Mouse (Mus musculus) skeletal muscle tissue, adult 2 months (tissue): ENCODE results near the gene B4galt2.

ENCODE experiments used
- DNase-seq: peaks from one replicate; pipeline ENCODE4 v3.0.0-alpha.2; 2012; ENCODE audit warnings: low read depth, low spot score

Gene B4galt2

GRCm38 (mm10) chr4:117908834-117909453, 25.7 kb upstream of the B4galt2 start:
- DNase-seq, result no peak

GRCm38 (mm10) chr4:117906196-117906595, 22.9 kb upstream of the B4galt2 start:
- peak; percentile 90 for DNase-seq

- DNase-seq, result no peak
These were observed 21.5 kb upstream of the B4galt2 start for GRCm38 (mm10) chr4:117904761-117905160.

- no peak for DNase-seq
These were observed 20.8 kb upstream of the B4galt2 start for GRCm38 (mm10) chr4:117904094-117904493.

- DNase-seq, result no peak
These were observed 14.8 kb upstream of the B4galt2 start for GRCm38 (mm10) chr4:117898111-117898510.

GRCm38 (mm10) chr4:117896031-117896430, 12.7 kb upstream of the B4galt2 start:
- no peak for DNase-seq

GRCm38 (mm10) chr4:117895339-117895738, 12.1 kb upstream of the B4galt2 start:
- no peak for DNase-seq

GRCm38 (mm10) chr4:117894601-117895000, 11.3 kb upstream of the B4galt2 start:
- no peak for DNase-seq

GRCm38 (mm10) chr4:117893376-117893775, 10.1 kb upstream of the B4galt2 start:
- no peak for DNase-seq

- peak; percentile 86 for DNase-seq
These were observed 8.5 kb upstream of the B4galt2 start, which contains the start of gene Dph2 for GRCm38 (mm10) chr4:117891738-117892161. Dph2 (minus strand) TSS chr4:117892032.

- no peak for DNase-seq
These were observed 7.5 kb upstream of the B4galt2 start for GRCm38 (mm10) chr4:117890750-117891149.

GRCm38 (mm10) chr4:117890031-117890430, 6.7 kb upstream of the B4galt2 start:
- no peak for DNase-seq

- no peak for DNase-seq
These were observed 6.2 kb upstream of the B4galt2 start for GRCm38 (mm10) chr4:117889471-117889870.

GRCm38 (mm10) chr4:117887920-117888319, 4.6 kb upstream of the B4galt2 start:
- no peak for DNase-seq

GRCm38 (mm10) chr4:117887133-117887532, 3.8 kb upstream of the B4galt2 start, which contains the start of gene Atp6v0b:
Atp6v0b (minus strand) TSS chr4:117887333.
- peak; percentile 86 for DNase-seq

GRCm38 (mm10) chr4:117886644-117887043, 3.4 kb upstream of the B4galt2 start:
- no peak for DNase-seq

GRCm38 (mm10) chr4:117885994-117886393, 2.7 kb upstream of the B4galt2 start:
- DNase-seq, result no peak

GRCm38 (mm10) chr4:117885093-117885492, 1.8 kb upstream of the B4galt2 start:
- no peak for DNase-seq

GRCm38 (mm10) chr4:117884146-117884545, 859 bp upstream of the B4galt2 start:
- no peak for DNase-seq

GRCm38 (mm10) chr4:117878703-117879102, 4.6 kb downstream of the B4galt2 start:
- no peak for DNase-seq

GRCm38 (mm10) chr4:117878301-117878700, 5.0 kb downstream of the B4galt2 start:
- no peak for DNase-seq

- no peak for DNase-seq
These were observed 9.7 kb downstream of the B4galt2 start for GRCm38 (mm10) chr4:117873615-117874014.

- no peak for DNase-seq
These were observed 10.8 kb downstream of the B4galt2 start, which contains the start of gene Ccdc24 for GRCm38 (mm10) chr4:117872471-117872886. Ccdc24 (minus strand) TSS chr4:117872557.

GRCm38 (mm10) chr4:117871787-117872186, 11.5 kb downstream of the B4galt2 start:
- DNase-seq, result no peak
